Mouse (Mus musculus): ENCODE results near the gene 1700021F05Rik.

Gene 1700021F05Rik

DNA sequence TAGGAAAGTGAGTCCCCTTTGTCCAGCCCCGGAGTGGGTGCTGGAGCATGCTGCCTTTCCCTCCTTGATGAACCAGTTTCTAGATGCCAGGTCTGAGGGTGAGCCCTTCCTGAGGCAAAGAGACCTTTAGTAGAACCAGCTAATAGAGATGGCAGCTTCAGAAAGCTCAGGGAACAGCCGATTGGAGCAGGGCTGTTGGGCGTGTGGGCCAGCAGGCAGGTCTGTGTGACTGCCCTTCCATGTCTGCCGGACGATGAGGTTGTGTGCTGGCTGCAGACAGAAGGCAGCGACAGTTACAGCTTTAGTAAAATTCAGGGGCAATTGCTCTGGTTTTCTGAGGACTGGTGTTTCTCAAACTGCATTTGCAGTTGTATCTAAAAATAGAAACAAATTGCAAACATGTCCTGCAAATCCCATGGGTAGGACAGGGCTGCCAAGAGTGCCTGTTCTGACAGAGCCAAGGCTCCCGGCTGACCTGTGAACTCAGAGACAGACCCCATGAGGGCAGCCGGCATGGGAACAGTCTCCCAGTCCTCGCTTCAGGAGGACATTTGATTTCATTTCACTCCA is 57.3 kb downstream of the 1700021F05Rik start:
- no peak for DNase-seq (ENCODE audit: low spot score in 2 of 2)

DNA sequence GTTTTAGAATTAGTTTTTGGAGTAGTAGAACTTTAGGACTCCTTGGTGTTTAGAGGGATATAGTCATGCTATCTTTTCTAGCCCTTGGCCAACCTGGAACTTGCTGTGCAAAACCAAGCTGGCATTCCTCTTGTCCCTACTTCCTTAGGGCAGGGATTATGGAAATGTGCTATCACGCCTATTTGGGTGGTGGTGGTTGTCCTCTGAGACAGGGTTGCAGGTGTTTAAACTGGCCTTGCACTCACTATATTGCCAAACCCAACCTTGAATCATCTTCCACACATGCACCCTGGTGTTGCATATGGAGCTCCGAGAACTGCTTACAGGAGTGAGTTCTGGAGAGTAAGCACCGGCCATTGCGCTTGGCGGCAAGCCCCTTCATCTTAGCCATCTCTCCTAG is 58.8 kb downstream of the 1700021F05Rik start:
- no peak for DNase-seq (ENCODE audit: low spot score in 2 of 2)

DNA sequence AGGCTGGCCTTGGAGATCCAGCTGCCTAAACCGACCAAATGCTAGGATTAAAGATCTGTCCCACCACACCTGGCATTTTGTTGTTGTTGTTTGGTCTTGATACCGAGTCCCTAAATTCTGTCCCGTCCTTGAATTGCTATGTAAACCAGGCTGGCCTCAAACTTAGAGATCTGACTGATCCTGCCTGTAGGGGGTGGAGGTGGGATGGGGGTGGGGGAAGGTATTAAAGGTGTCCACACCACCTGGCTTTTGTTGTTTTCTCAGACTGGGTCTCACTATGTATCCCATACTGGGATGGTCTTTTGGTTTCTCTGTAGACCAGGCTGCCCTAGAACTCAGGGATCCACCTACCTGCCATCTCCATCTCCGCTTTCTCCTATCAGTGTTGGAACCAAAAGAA is 59.6 kb downstream of the 1700021F05Rik start:
- DNase-seq (ENCODE audit: low spot score in 2 of 2): no peak

DNA sequence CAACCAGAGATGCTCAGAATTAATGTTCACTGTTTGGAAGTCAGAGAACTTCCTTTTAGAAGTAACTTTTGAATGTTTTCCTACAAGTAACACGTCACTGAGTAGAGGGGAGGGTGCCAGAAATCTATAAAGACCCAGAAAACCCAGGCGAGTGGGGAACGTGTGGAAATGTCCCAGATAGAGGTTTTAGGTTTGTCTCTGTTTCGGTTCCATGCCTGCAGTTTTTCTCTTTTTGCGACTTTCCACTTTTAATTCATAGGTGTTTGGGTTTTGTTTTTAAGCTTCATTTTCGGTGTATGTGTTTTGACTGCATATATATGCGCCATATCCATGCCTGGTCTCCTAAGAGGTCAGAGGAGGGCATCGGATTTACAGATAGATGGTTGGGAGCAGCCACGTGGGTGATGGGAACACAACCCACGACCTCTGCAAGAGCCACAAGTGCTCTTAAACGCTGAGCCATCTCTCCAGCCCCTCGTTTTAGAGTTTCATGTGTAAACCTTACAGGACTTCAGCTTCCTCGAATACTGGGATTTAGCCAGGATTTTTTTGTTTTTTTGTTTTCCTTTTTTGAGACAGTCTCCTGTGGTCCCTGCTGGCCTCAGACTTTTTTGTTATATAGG is 60.5 kb downstream of the 1700021F05Rik start:
- no peak for DNase-seq (ENCODE audit: low spot score in 2 of 2)

DNA sequence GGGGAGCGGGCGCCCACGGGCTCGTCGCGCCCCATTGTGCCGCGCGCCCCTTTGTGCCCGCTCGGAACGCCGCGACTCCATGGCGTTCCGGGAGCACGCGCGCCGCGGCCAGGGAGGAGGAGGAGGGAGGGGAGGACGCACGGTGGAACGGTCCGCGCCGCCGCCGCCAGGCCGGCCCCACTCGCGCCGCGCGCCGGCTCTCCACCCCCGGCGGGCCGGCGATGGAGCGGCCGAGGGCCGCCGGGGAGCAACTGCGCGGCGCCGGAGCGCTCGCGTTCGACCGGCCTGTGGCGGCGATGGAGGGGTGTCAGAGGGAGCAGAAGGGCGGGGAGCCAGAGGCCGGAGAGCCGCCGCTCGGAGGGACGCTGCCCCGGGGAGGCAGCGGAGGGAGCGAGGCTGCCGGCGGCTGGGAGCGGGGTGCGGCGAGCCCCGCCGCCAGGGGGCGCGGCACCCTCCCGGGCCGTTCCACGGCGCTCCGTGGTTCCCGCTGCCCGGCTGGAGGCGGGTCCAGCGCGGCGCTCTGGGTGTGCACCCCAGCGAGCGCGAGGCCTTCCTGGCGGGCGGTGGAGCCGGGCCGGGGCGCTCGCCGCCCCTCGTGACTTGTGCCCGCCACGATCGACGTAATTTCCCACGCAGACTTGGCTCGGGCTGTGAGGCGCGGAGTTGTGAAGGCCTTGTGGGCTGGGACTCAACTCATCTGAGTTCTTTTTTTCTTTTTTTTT is 61.2 kb downstream of the 1700021F05Rik start:
- peak; percentile 89 to 96 for DNase-seq (ENCODE audit: low spot score in 2 of 2)

DNA sequence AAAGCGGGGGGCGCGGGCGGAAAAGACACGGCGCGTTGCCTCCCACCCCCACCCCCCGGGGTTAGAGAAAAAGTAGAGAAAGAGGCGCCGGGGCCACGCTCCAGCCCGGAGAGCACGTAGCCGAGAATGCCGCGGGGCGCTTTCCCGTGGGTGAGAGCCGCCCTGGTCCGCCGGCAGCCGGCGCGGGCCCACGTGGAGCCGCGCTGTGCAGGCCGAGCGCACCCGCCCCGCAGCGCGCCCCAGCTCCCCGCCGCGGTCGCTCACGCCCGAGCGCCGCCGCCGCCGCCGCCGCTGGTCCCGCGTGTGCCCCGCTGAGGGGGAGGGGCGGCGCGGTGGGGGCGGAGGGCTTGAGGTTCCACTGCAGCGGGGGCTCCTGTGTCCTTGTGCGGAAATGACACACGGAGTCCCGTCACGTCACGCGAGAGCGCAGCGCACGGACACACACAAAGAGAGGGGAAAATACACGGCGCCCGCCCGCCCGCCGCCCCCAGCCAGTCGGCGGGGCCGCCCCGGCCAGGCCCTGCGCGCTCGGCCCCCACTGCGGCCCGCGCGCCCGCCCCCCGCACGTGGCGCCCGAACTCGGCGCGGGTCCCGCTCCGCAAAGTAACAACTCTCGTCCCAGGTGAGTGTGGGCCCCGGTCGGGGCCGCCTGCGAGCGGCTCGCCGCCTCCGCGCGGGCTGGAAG is 61.9 kb downstream of the 1700021F05Rik start, which contains the start of gene Bend3:
Gene Bend3 (plus strand): TSS at position 81 of the 685 bp plus-strand sequence.
- DNase-seq (ENCODE audit: low spot score in 2 of 2): peak; percentile 34 to 79

DNA sequence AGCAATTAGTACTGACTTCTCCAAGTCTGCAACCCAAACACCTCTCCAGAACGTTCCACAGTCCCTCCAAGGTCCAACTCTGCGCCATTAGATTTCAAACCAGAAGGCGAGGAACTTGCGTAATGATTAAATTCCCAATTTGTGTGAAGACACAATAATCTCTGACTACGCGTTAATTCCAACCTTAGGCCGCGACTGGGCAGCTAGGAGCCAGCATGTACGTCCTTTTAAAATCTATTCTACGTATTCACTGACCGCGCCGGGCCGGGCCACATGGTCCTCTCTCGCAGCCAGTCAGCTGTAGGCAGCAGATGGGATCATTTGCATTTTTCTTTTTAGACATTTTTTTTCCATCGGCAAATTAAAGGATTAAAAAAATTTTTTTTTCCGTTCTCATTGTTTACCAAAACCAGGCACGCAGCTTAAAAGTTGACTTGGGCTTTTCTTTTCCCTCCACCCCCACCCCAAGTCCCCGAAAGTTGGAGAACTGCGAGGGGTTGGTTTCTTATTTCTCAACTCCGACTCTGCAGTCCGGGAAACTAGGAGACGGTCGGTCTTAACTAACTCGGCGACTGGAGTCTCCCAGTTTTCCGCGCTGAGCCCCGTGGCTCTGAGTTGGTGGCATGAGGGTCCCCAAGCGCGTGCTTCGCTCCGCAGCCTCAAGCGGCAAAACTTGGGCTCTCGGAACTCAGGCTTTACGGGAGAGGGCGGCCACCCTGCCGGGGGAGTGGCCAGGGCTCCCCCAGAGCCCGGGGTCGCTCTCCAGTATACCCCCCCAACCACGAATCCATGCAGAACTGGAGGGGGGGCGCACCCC is 62.7 kb downstream of the 1700021F05Rik start:
- peak; percentile 26 to 69 for DNase-seq (ENCODE audit: low spot score in 2 of 2)

DNA sequence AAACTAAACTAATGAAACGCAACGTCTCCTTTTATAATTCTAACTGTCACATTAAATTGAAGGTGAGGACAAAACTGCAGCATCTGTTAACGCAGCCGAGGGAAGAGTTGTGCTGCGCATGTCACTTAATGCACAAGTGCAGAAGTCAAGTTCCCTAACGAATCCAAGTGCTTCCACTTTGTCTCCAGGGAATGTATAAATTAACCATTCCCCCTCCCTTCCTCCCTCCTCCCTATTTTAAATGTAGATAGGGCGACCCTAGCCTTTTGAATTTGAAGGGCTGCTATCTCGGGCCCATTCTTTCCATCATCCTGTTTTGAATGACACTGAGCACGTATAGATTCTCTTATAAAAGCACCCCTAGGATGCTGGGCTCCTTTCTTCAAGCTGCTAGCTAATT is 63.3 kb downstream of the 1700021F05Rik start:
- DNase-seq (ENCODE audit: low spot score in 2 of 2): no peak

DNA sequence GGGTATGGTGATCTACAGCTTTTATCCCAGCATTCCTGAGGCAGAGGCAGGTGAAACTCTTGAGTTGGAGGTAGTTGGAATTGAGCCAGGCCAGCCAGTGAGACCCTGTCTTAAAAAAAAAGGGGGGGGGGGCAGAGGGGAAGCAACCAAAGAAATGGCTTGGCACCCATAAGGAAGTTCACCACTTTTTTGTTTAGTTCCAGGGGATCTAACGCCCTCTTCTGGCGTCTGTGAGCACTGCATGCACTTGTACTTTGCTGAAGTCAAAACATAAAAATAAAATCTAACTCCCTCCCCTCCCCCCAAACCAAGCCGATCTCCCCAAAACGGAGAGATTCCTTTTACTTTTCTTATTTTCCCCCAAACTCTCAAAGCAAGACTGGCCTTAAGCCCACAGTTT is 65.4 kb downstream of the 1700021F05Rik start:
- DNase-seq (ENCODE audit: low spot score in 2 of 2): peak; percentile 33 to 74
